Mouse (Mus musculus) C2C12 (cell line): ENCODE measurements around the gene Atp7a. TPM values are rescaled to one million over a fixed set of nuclear protein-coding genes. Genes with fewer than 3 reads are reported as not detected.

ENCODE experiments used
- H3K27me3 ChIP-seq: one replicate; pipeline ENCODE4 v1.6.1; 2011; ENCODE audit not compliant: control insufficient read depth, insufficient read depth, insufficient read length
- H3K36me3 ChIP-seq: one replicate; pipeline ENCODE4 v1.6.1; 2011; ENCODE audit not compliant: control insufficient read depth, insufficient read depth
- H3K4me3 ChIP-seq: one replicate; pipeline ENCODE4 v1.5.1; 2011; ENCODE audit warnings: mild to moderate bottlenecking, control low read depth; ENCODE audit not compliant: poor library complexity, insufficient read depth, severe bottlenecking
- H3K79me2 ChIP-seq: one replicate; pipeline ENCODE4 v1.6.1; 2011; ENCODE audit not compliant: control insufficient read depth, insufficient read depth
- H3K79me3 ChIP-seq: one replicate; pipeline ENCODE4 v1.6.1; 2011; ENCODE audit warnings: low read depth, control low read depth
- H3ac ChIP-seq: one replicate; pipeline ENCODE3; 2011; ENCODE audit warnings: low read depth; ENCODE audit not compliant: control insufficient read depth, insufficient read length
- CEBPB ChIP-seq: IDR thresholded peaks from one replicate; pipeline ENCODE4 v1.6.1; 2011; ENCODE audit warnings: low read depth, mild to moderate bottlenecking, control low read depth, moderate library complexity
- CTCF ChIP-seq: IDR thresholded peaks from one replicate; pipeline ENCODE4 v1.5.1; 2011; ENCODE audit not compliant: control insufficient read depth, insufficient read depth, insufficient read length
- FOSL1 ChIP-seq: IDR thresholded peaks from one replicate; pipeline ENCODE4 v1.8.0; 2011; ENCODE audit warnings: mild to moderate bottlenecking, low read length; ENCODE audit not compliant: poor library complexity, insufficient read depth, severe bottlenecking
- MAX ChIP-seq: IDR thresholded peaks from one replicate; pipeline ENCODE4 v1.6.1; 2011; ENCODE audit warnings: mild to moderate bottlenecking, control low read depth
- MYOD1 ChIP-seq: IDR thresholded peaks from one replicate; pipeline ENCODE4 v1.6.1; 2011; ENCODE audit warnings: low read depth; ENCODE audit not compliant: control insufficient read depth, insufficient read length
- MYOG ChIP-seq: IDR thresholded peaks from one replicate; pipeline ENCODE4 v1.6.1; 2011; ENCODE audit not compliant: control insufficient read depth, insufficient read length; ENCODE audit errors: extremely low read depth
- USF1 ChIP-seq: IDR thresholded peaks from one replicate; pipeline ENCODE4 v1.6.1; 2011; ENCODE audit warnings: low read depth, mild to moderate bottlenecking, control low read depth, moderate library complexity
- polyA plus RNA-seq: library from polyadenylated mRNA; unstranded; fragments of >200 nt; fragmentation: generic; extraction: Trizol; gene quantifications from one replicate; pipeline ENCODE4 v1.2.1, GENCODE M21; 2012; ENCODE audit warnings: missing spikeins

Gene Atp7a
- polyA plus RNA-seq, 1 experiment: 2.1 TPM

GRCm38 (mm10) chrX:106113881-106114280 is 86.8 kb downstream of the Atp7a start:
- TF ChIP-seq MYOD1 (no peak), CTCF (no peak), MAX (no peak), CEBPB (no peak), FOSL1 (no peak), USF1 (no peak), MYOG (no peak)
- H3K36me3 ChIP-seq: no peaks in the 10 kb centered on the region
- H3K79me2 ChIP-seq: no peaks in the 10 kb centered on the region
- H3K79me3 ChIP-seq: no peaks in the 10 kb centered on the region
- H3K4me3 ChIP-seq: no peak overlapping the region
- no peak overlapping the region for H3ac ChIP-seq
- H3K27me3 ChIP-seq: no peaks in the 10 kb centered on the region

GRCm38 (mm10) chrX:106114674-106115073 is 87.6 kb downstream of the Atp7a start:
- no peaks in the 10 kb centered on the region for H3K36me3 ChIP-seq
- no peaks in the 10 kb centered on the region for H3K79me2 ChIP-seq
- H3K79me3 ChIP-seq: no peaks in the 10 kb centered on the region
- no peaks in the 10 kb centered on the region for H3K27me3 ChIP-seq
- no peak overlapping the region for H3K4me3 ChIP-seq
- TF ChIP-seq MYOD1: no peak
- no peak for TF ChIP-seq MYOG
- no peak for TF ChIP-seq USF1
- no peak for TF ChIP-seq CTCF
- TF ChIP-seq CEBPB: no peak
- TF ChIP-seq FOSL1: no peak
- no peak for TF ChIP-seq MAX
- no peak overlapping the region for H3ac ChIP-seq

DNA sequence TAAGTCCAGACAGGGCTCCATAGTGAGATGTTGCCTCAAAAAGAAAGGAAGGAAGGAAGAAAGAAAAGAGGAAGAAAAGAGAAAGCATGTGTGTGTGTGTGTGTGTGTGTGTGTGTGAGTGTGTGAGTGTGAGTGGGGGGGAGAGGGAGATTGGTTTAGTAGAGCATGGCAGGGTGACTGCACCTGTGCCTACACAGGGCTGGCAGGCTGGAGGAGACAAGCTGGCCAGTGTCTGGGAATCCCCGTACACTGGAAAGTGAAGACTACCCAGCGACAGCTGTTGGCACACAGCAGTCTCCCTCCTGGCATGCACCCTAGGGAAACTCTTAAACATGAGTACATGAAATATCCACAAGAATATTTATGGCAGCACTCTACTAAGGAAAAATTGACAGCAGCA is 95.7 kb downstream of the Atp7a start:
- Histone ChIP-seq H3ac (no peak overlapping the region), H3K36me3 (no peaks in the 10 kb centered on the region), H3K4me3 (no peak overlapping the region), H3K79me2 (no peaks in the 10 kb centered on the region), H3K79me3 (no peaks in the 10 kb centered on the region), H3K27me3 (no peaks in the 10 kb centered on the region)
- TF ChIP-seq CEBPB (no peak), MYOG (no peak), CTCF (no peak), MAX (no peak), FOSL1 (no peak), USF1 (no peak), MYOD1 (no peak)

DNA sequence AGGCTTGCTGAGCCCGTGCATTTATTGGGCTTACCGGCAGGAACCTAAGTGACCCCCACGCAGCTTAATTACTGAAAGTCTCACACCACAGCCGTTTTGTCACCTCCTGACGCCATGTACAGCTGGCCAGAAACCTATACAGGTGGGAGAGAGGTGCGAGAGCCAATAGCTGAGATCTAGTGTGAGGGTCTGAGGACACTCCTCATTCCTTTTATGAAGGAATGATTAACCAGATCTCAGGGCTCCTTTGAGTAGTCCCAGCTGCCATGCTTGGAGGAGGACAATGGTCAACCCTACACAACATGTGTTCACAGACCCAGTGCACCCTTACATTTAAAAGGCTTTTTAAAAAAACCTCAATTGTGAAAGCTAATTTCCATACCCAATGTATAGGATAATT is 101.2 kb downstream of the Atp7a start:
- TF ChIP-seq FOSL1 (no peak), MYOG (no peak), MAX (no peak), CEBPB (no peak), MYOD1 (no peak), USF1 (no peak), CTCF (no peak)
- Histone ChIP-seq H3ac (no peak overlapping the region), H3K79me3 (no peaks in the 10 kb centered on the region), H3K36me3 (no peaks in the 10 kb centered on the region), H3K4me3 (no peak overlapping the region), H3K79me2 (no peaks in the 10 kb centered on the region), H3K27me3 (no peaks in the 10 kb centered on the region)

DNA sequence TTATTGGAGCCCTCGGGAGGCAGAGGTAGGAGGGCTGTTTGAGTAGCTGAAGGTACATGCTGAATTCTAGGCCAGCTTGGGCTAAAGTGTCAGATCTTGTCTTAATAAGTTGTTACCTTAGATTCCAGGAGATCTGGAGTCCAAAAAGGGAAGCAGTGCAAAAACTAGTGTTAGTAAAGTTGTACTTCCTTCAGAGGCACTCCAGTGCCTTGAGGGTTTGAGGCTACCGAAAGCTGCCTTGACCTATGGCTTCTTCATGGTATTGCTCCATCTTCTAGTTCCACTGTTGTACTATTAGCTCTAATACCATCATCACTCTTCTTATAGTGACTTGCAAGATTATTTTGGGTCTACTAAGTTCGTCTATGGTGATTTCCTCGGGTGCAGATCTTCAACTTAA is 102.8 kb downstream of the Atp7a start:
- TF ChIP-seq FOSL1: no peak
- TF ChIP-seq CEBPB: no peak
- TF ChIP-seq MAX: no peak
- TF ChIP-seq USF1: no peak
- no peaks in the 10 kb centered on the region for H3K27me3 ChIP-seq
- H3K4me3 ChIP-seq: no peak overlapping the region
- H3K79me3 ChIP-seq: no peaks in the 10 kb centered on the region
- H3K79me2 ChIP-seq: no peaks in the 10 kb centered on the region
- H3ac ChIP-seq: no peak overlapping the region
- H3K36me3 ChIP-seq: no peaks in the 10 kb centered on the region

GRCm38 (mm10) chrX:106134916-106135315 is 107.8 kb downstream of the Atp7a start:
- Histone ChIP-seq H3K4me3 (no peak overlapping the region), H3K27me3 (no peaks in the 10 kb centered on the region), H3K79me2 (no peaks in the 10 kb centered on the region), H3K79me3 (no peaks in the 10 kb centered on the region), H3ac (no peak overlapping the region), H3K36me3 (no peaks in the 10 kb centered on the region)
- TF ChIP-seq CEBPB (no peak), MAX (no peak), CTCF (no peak), MYOD1 (no peak), FOSL1 (no peak), MYOG (no peak), USF1 (no peak)
